Comparison of ENCODE assay signal across 20 mouse cellular contexts in the genomic region with DNA sequence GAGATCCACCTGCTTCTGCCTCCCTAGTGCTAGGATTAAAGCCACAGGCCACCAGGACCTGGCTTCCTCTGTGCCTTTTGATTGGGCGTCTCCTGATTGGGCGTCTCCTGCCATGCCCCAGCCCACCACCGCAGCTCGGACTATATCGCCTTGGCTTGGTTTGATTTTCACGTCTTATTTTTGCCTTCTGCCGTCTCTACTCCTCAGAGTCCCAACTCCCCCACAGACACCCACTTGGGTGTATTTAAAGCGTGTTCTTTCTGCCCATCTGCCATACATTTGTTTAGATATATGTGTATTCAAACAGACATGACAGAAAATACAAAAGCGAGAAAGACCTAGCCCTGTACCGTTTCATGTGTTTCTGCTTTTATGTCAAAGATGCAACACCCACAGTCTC. TPM values are rescaled to one million over a fixed set of nuclear protein-coding genes. Genes with fewer than 3 reads are reported as not detected.
DNase-seq lines count a peak whose midpoint lies in the region; ATAC-seq and TF ChIP-seq lines count a peak whose summit lies in the region.
"Had no signal": no experiment of that assay in that cellular context is flagged by ENCODE, and none has a peak within 500 bp of the region (broad histone marks: within the 10 kb centered on the region; RNA-seq: fewer than 3 reads in every experiment).

No protein-coding gene starts in this region.

- H3K4me3 ChIP-seq in forebrain, embryonic 15.5 days: no peak overlapping the region
- H3K4me3 ChIP-seq in forebrain, embryonic 10.5 days: no peak overlapping the region
- H3K4me3 ChIP-seq in lung, adult 2 months (replicated peaks; ENCODE audit: extremely low read depth, low read depth, low read length): no peak overlapping the region
- H3K4me3 ChIP-seq: embryonic facial prominence, embryonic 13.5 days; heart, embryonic 10.5 days had no signal

- no peak for TF ChIP-seq CTCF in lung, adult 2 months (IDR thresholded peaks at IDR 0.05; ENCODE audit: insufficient read depth, low read length)

- TF ChIP-seq POLR2A in lung, adult 2 months (IDR thresholded peaks at IDR 0.05; ENCODE audit: borderline replicate concordance, extremely low read depth, low read depth, low read length): no peak

- H3K36me3 ChIP-seq in forebrain, embryonic 15.5 days: no peaks in the 10 kb centered on the region
- H3K36me3 ChIP-seq in forebrain, embryonic 10.5 days (replicated peaks): no peaks in the 10 kb centered on the region
- H3K36me3 ChIP-seq: embryonic facial prominence, embryonic 13.5 days; heart, embryonic 10.5 days had no signal

- no peak for ATAC-seq in forebrain, embryonic 15.5 days (replicated peaks)
- ATAC-seq: CD4-positive, CD25-positive, alpha-beta regulatory T cell, adult 4 months; hindbrain, embryonic 16.5 days had no signal

- H3K27me3 ChIP-seq in forebrain, embryonic 15.5 days: no peaks in the 10 kb centered on the region
- no peaks in the 10 kb centered on the region for H3K27me3 ChIP-seq in forebrain, embryonic 10.5 days (ENCODE audit: poor library complexity, severe bottlenecking)
- H3K27me3 ChIP-seq: embryonic facial prominence, embryonic 13.5 days had no signal

- DNase-seq in forebrain, embryonic 10.5 days (ENCODE audit: extremely low spot score, low spot score): no peak
- DNase-seq in right cerebral cortex, adult 18-20 months: peak; percentile 84
- DNase-seq in right cerebral cortex, postnatal 4 days: no peak
- peak; percentile 78 to 79 for DNase-seq in right cerebral cortex, adult 2 months (ENCODE audit: low spot score in 2 of 2)
- no peak for DNase-seq in adrenal gland, postnatal 10 days
- no peak for DNase-seq in lung, adult 2 months
- no peak for DNase-seq in cerebellum, adult 8-10 months
- DNase-seq: adrenal gland, postnatal 14 days; cerebellum, adult 2 months; gastrocnemius, postnatal 36 days; kidney, postnatal 14 days; lung, embryonic 14.5 days; lung, postnatal 4 days; thymus, postnatal 14 days had no signal

- 71% methylated on average over 10 of the region's 10 CpGs for WGBS in forebrain, embryonic 15.5 days
- 86% methylated on average over 10 of the region's 10 CpGs for WGBS in forebrain, embryonic 10.5 days
- WGBS in lung, adult 2 months: 87% methylated on average over 10 of the region's 10 CpGs

- peaks cover 38% of the 10 kb centered on the region for H3K4me1 ChIP-seq in forebrain, embryonic 15.5 days
- peaks cover 27% of the 10 kb centered on the region for H3K4me1 ChIP-seq in forebrain, embryonic 10.5 days
- H3K4me1 ChIP-seq in lung, adult 2 months (ENCODE audit: control insufficient read depth, insufficient read depth, low read length): no peaks in the 10 kb centered on the region

- 0 out of 2 replicates have a peak overlapping the region, but pooled peaks have one; percentile 13 for H3K27ac ChIP-seq in forebrain, embryonic 15.5 days (replicated peaks)
- H3K27ac ChIP-seq in forebrain, embryonic 10.5 days: no peak overlapping the region
- H3K27ac ChIP-seq: embryonic facial prominence, embryonic 13.5 days had no signal

- no peak overlapping the region for H3K4me2 ChIP-seq in forebrain, embryonic 15.5 days (replicated peaks)
- H3K4me2 ChIP-seq: embryonic facial prominence, embryonic 13.5 days; lung, embryonic 14.5 days; midbrain, embryonic 11.5 days had no signal

- H3K9ac ChIP-seq in forebrain, embryonic 15.5 days (replicated peaks): no peak overlapping the region
- H3K9ac ChIP-seq: embryonic facial prominence, embryonic 13.5 days; lung, embryonic 14.5 days had no signal

- H3K9me3 ChIP-seq in forebrain, embryonic 15.5 days: no peaks in the 10 kb centered on the region
- H3K9me3 ChIP-seq in forebrain, embryonic 10.5 days: no peaks in the 10 kb centered on the region
- H3K9me3 ChIP-seq: embryonic facial prominence, embryonic 13.5 days; heart, embryonic 10.5 days had no signal

RNA-seq across cellular contexts. Expression of a gene that starts 14.2 kb away (rescaled TPM):
- polyA plus RNA-seq in forebrain, embryonic 15.5 days (2015; fragmentation: Nextera tagmentation; extraction: Ambion mirVana): 38.8 and 43.9 TPM in 2 replicates
- polyA plus RNA-seq in forebrain, embryonic 10.5 days (2016; fragmentation: Nextera tagmentation; extraction: Ambion mirVana): 24.3 and 25.5 TPM in 2 replicates
- 10 to 100 TPM; 14.2 to 17.1 TPM for total RNA-seq in adrenal gland, postnatal 10 days (2021)
- polyA plus RNA-seq in lung, adult 2 months (2012; rRNA removed): 61.1 and 64.0 TPM in 2 replicates

Comparison
In these comparisons a context has a peak if more than half of its experiments do, and no peak if none do; other contexts are left out.
1. DNase-seq: peak in right cerebral cortex, adult 18-20 months (single experiment) and right cerebral cortex, adult 2 months (2 of 2); none in forebrain, embryonic 10.5 days (single experiment), right cerebral cortex, postnatal 4 days (single experiment), adrenal gland, postnatal 10 days (single experiment), lung, adult 2 months (single experiment) and cerebellum, adult 8-10 months (single experiment).